8 mouse cellular contexts compared by ENCODE assay signal in the genomic region with DNA sequence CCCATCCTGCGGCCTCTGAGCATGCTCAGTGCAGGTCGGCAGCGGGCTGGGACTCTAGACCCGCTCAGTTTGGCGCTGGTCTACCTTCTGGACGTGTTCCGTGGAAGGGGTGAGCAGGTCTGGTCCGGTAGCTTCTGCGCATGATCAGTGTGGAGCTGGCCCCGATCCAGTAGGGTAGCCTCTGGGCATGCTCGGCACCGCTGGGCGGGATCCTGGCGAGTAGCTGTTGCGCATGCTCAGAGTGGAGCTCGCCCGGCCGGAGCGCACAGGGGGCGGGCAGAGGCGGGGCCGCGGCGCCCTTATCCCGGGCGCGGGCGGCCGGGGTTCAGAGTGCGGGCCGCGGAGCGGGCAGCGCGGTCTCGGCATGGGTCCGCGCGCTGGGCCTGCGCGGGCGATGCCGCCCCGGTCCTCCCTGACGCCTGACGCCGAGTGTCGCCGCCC. TPM values are rescaled to one million over a fixed set of nuclear protein-coding genes. Genes with fewer than 3 reads are reported as not detected.
A peak's percentile ranks its signal among the peaks of the same experiment; 100 is the strongest.
DNase-seq lines count a peak whose midpoint lies in the region; ATAC-seq and TF ChIP-seq lines count a peak whose summit lies in the region.

TSS of gene Ipmk (plus strand) at position 255 of the 441 bp plus-strand sequence.

- no peaks in the 10 kb centered on the region for H3K9me3 ChIP-seq in embryonic facial prominence, embryonic 15.5 days (replicated peaks)
- H3K9me3 ChIP-seq in kidney, embryonic 14.5 days (ENCODE audit: control insufficient read depth, low read length), result no peaks in the 10 kb centered on the region
- H3K9me3 ChIP-seq in limb, embryonic 15.5 days, result no peaks in the 10 kb centered on the region

- under 1% methylated on average over 49 of the region's 49 CpGs for WGBS in bone marrow, adult 2 months
- WGBS in embryonic facial prominence, embryonic 15.5 days, result under 1% methylated on average over 49 of the region's 49 CpGs
- WGBS in kidney, embryonic 14.5 days, result under 1% methylated on average over 31 of the region's 49 CpGs
- 0% methylated on average over 49 of the region's 49 CpGs for WGBS in limb, embryonic 15.5 days

- TF ChIP-seq POLR2A in bone marrow, adult 2 months (IDR thresholded peaks at IDR 0.05; ENCODE audit: borderline replicate concordance, control insufficient read depth, low read depth, low read length), result peak; percentile 57; the same call in 1 of the 2 replicates

- peak within 1 kb of the TSS; percentile 74 for H3K4me3 ChIP-seq in bone marrow, adult 2 months (replicated peaks; ENCODE audit: control insufficient read depth, low read depth, low read length)
- peak within 1 kb of the TSS; percentile 85 for H3K4me3 ChIP-seq in embryonic facial prominence, embryonic 15.5 days (replicated peaks)
- H3K4me3 ChIP-seq in kidney, embryonic 14.5 days (ENCODE audit: low read length), result peak within 1 kb of the TSS; percentile 89
- peak within 1 kb of the TSS; percentile 85 for H3K4me3 ChIP-seq in limb, embryonic 15.5 days

- H3K4me2 ChIP-seq in embryonic facial prominence, embryonic 15.5 days (replicated peaks), result peak within 1 kb of the TSS; percentile 95
- H3K4me2 ChIP-seq in kidney, embryonic 14.5 days (replicated peaks; ENCODE audit: low read depth, low read length), result peak within 1 kb of the TSS; percentile 89
- peak within 1 kb of the TSS; percentile 96 for H3K4me2 ChIP-seq in limb, embryonic 15.5 days

- no peaks in the 10 kb centered on the region for H3K27me3 ChIP-seq in embryonic facial prominence, embryonic 15.5 days
- H3K27me3 ChIP-seq in kidney, embryonic 14.5 days (ENCODE audit: control insufficient read depth, insufficient read depth, low read length), result no peaks in the 10 kb centered on the region
- H3K27me3 ChIP-seq in limb, embryonic 15.5 days, result no peaks in the 10 kb centered on the region

- TF ChIP-seq CTCF in bone marrow, adult 2 months (IDR thresholded peaks at IDR 0.05; ENCODE audit: control insufficient read depth, insufficient read depth, low read length), result no peak; the same call in 1 of the 2 replicates

- H3K27ac ChIP-seq in bone marrow, adult 2 months (ENCODE audit: control insufficient read depth, insufficient read depth, low read depth, low read length, poor library complexity), result peak within 1 kb of the TSS; percentile 75
- H3K27ac ChIP-seq in embryonic facial prominence, embryonic 15.5 days (replicated peaks), result peak within 1 kb of the TSS; percentile 88
- peak within 1 kb of the TSS; percentile 71 for H3K27ac ChIP-seq in kidney, embryonic 14.5 days (ENCODE audit: low read depth, low read length)
- H3K27ac ChIP-seq in limb, embryonic 15.5 days, result peak within 1 kb of the TSS; percentile 82

- H3K4me1 ChIP-seq in bone marrow, adult 2 months (ENCODE audit: control insufficient read depth, insufficient read depth, low read length), result peaks cover 1% of the 10 kb centered on the region; the same call in 1 of the 2 replicates
- H3K4me1 ChIP-seq in embryonic facial prominence, embryonic 15.5 days, result peaks cover 29% of the 10 kb centered on the region
- peaks cover 17% of the 10 kb centered on the region; the same call in 1 of the 2 replicates for H3K4me1 ChIP-seq in kidney, embryonic 14.5 days (ENCODE audit: control insufficient read depth, insufficient read depth, low read length)
- H3K4me1 ChIP-seq in limb, embryonic 15.5 days, result peaks cover 22% of the 10 kb centered on the region

- 0 out of 2 replicates have a peak, but pooled peaks cover 3% of the 10 kb centered on the region for H3K36me3 ChIP-seq in embryonic facial prominence, embryonic 15.5 days
- no peaks in the 10 kb centered on the region; the same call in 1 of the 2 replicates for H3K36me3 ChIP-seq in kidney, embryonic 14.5 days (ENCODE audit: control insufficient read depth, insufficient read depth, low read length)
- peaks cover 9% of the 10 kb centered on the region; the same call in 1 of the 2 replicates for H3K36me3 ChIP-seq in limb, embryonic 15.5 days

- H3K9ac ChIP-seq in embryonic facial prominence, embryonic 15.5 days, result peak within 1 kb of the TSS; percentile 79
- peak within 1 kb of the TSS; percentile 84 for H3K9ac ChIP-seq in kidney, embryonic 14.5 days (ENCODE audit: low read depth, low read length)
- peak within 1 kb of the TSS; percentile 80 for H3K9ac ChIP-seq in limb, embryonic 15.5 days

- DNase-seq in 416B (ENCODE audit: low read depth), result peak; percentile 96
- peak; percentile 99 for DNase-seq in heart, adult 9 months (ENCODE audit: low spot score in 2 of 2)
- DNase-seq in monocyte, adult 2 months (ENCODE audit: low read depth in 1 of 2, low spot score in 2 of 2), result peak; percentile 86 to 94
- peak; percentile 98 for DNase-seq in spleen, postnatal 36 days (ENCODE audit: low spot score in 2 of 2)

- ATAC-seq in embryonic facial prominence, embryonic 15.5 days (ENCODE audit: insufficient number of reproducible peaks, low FRiP score, low TSS enrichment, low read depth), result peak; percentile 89
- peak; percentile 94 for ATAC-seq in kidney, embryonic 14.5 days (ENCODE audit: low FRiP score, low TSS enrichment)
- peak; percentile 93 for ATAC-seq in limb, embryonic 15.5 days (ENCODE audit: insufficient number of reproducible peaks, low FRiP score, low TSS enrichment, low read depth)

RNA-seq across cellular contexts. Expression of gene Ipmk, which starts in this region (rescaled TPM):
- 9.3 and 16.2 TPM in 2 replicates for polyA plus RNA-seq in bone marrow, adult 2 months (2011; ENCODE audit: insufficient read depth, insufficient read length, low replicate concordance, missing spikeins)
- polyA plus RNA-seq in embryonic facial prominence, embryonic 15.5 days (2015; fragmentation: Nextera tagmentation; extraction: Ambion mirVana), result 10.0 and 10.4 TPM in 2 replicates
- polyA plus RNA-seq in kidney, embryonic 14.5 days (2014; fragmentation: Nextera tagmentation; extraction: Ambion mirVana), result 10.5 and 22.0 TPM in 2 replicates
- 7.1 and 8.4 TPM in 2 replicates for polyA plus RNA-seq in limb, embryonic 15.5 days (2015; fragmentation: Nextera tagmentation; extraction: Ambion mirVana)

Comparison
In these comparisons a context has a peak if more than half of its experiments do, and no peak if none do; other contexts are left out.
1. Peak in every context shown above with its lines: DNase-seq, ATAC-seq, H3K4me3 ChIP-seq and H3K27ac ChIP-seq.